Mouse (Mus musculus) MEL (cell line): ENCODE measurements at regions not wholly inside any gene's neighbourhood (a gene's known extent, or its start where the extent isn't known, plus 50 kb on each side); places are given as distances from the start of the nearest gene placed in this dataset.

Experiments used
- DNase-seq: peaks from one replicate; pipeline ENCODE4 v3.0.0; 2011; ENCODE audit warnings: low read depth, low spot score
- H3K27ac ChIP-seq: 2 replicates; pipeline ENCODE4 v1.5.1; 2012; ENCODE audit warnings: low read depth, mild to moderate bottlenecking, control low read depth, low read length, moderate library complexity; ENCODE audit not compliant: control insufficient read depth
- H3K27me3 ChIP-seq, 2 experiments: fragments of 150-350 bp in 1 of 2; sonication (generic) in 1 of 2; 2 replicates each; pipeline ENCODE4 v1.6.1; 2012; ENCODE audit warnings: low read length in 2 of 2, mild to moderate bottlenecking in 2 of 2, improper control_type of control experiment in 1 of 2, moderate library complexity in 1 of 2; ENCODE audit not compliant: insufficient read depth in 2 of 2, control insufficient read depth in 1 of 2
- H3K36me3 ChIP-seq, 2 experiments: 2 replicates each; pipeline ENCODE4 v1.6.1; 2012 to 2014; ENCODE audit warnings: low read length in 2 of 2, improper control_type of control experiment in 1 of 2, inconsistent platforms in 1 of 2, mild to moderate bottlenecking in 1 of 2; ENCODE audit not compliant: insufficient read depth in 2 of 2, control insufficient read depth in 1 of 2
- H3K4me1 ChIP-seq, 2 experiments: fragments of 150-350 bp in 1 of 2; sonication (generic) in 1 of 2; 2 replicates each; pipeline ENCODE4 v1.6.1; 2012; ENCODE audit warnings: low read length in 2 of 2, improper control_type of control experiment in 1 of 2, mild to moderate bottlenecking in 1 of 2; ENCODE audit not compliant: insufficient read depth in 2 of 2, control insufficient read depth in 1 of 2
- H3K4me3 ChIP-seq, 2 experiments: fragments of 150-350 bp in 1 of 2; sonication (generic) in 1 of 2; 2 replicates each; pipeline ENCODE4 v1.5.1; 2012; ENCODE audit warnings: low read depth in 2 of 2, low read length in 2 of 2, mild to moderate bottlenecking in 2 of 2, moderate library complexity in 2 of 2, control low read depth in 1 of 2, improper control_type of control experiment in 1 of 2; ENCODE audit not compliant: control insufficient read depth in 1 of 2, insufficient read depth in 1 of 2
- H3K79me2 ChIP-seq: 2 replicates; pipeline ENCODE4 v1.6.1; 2012; ENCODE audit warnings: mild to moderate bottlenecking, low read length, moderate library complexity; ENCODE audit not compliant: control insufficient read depth, poor library complexity, insufficient read depth
- H3K9ac ChIP-seq: 2 replicates; pipeline ENCODE4 v1.6.1; 2012; ENCODE audit warnings: low read depth, mild to moderate bottlenecking, control low read depth, low read length, moderate library complexity; ENCODE audit not compliant: control insufficient read depth, poor library complexity, severe bottlenecking
- H3K9me3 ChIP-seq: fragments of 150-350 bp; sonication (generic); replicated peaks from 2 replicates; pipeline ENCODE4 v1.6.1; 2012; ENCODE audit warnings: mild to moderate bottlenecking, low read length, improper control_type of control experiment, moderate library complexity; ENCODE audit not compliant: insufficient read depth
- BHLHE40 ChIP-seq: IDR thresholded peaks from 2 replicates; pipeline ENCODE4 v1.6.1; 2012; ENCODE audit warnings: low read depth, mild to moderate bottlenecking, inconsistent platforms, low read length, improper control_type of control experiment, borderline replicate concordance
- CHD1 ChIP-seq: IDR thresholded peaks from 2 replicates; pipeline ENCODE4 v1.6.1; 2012; ENCODE audit warnings: low read depth, mild to moderate bottlenecking, inconsistent platforms, low read length, improper control_type of control experiment
- CHD2 ChIP-seq: IDR thresholded peaks from 2 replicates; pipeline ENCODE4 v1.6.1; 2011; ENCODE audit warnings: low read length, improper control_type of control experiment
- E2F4 ChIP-seq: IDR thresholded peaks from 2 replicates; pipeline ENCODE4 v1.6.1; 2011; ENCODE audit warnings: low read depth, low read length, improper control_type of control experiment, borderline replicate concordance
- EP300 ChIP-seq, 2 experiments: IDR thresholded peaks; 2 replicates each; pipeline ENCODE4 v1.6.1; 2011; ENCODE audit warnings: improper control_type of control experiment in 2 of 2, low read length in 2 of 2, low read depth in 1 of 2, mild to moderate bottlenecking in 1 of 2
- ETS1 ChIP-seq: IDR thresholded peaks from 2 replicates; pipeline ENCODE4 v1.6.1; 2012; ENCODE audit warnings: low read depth, mild to moderate bottlenecking, inconsistent platforms, low read length, improper control_type of control experiment, moderate library complexity
- GABPA ChIP-seq: IDR thresholded peaks from 2 replicates; pipeline ENCODE4 v1.6.1; 2012; ENCODE audit warnings: low read depth, mild to moderate bottlenecking, inconsistent platforms, low read length, improper control_type of control experiment, moderate library complexity
- HCFC1 ChIP-seq: IDR thresholded peaks from 2 replicates; pipeline ENCODE4 v1.6.1; 2012; ENCODE audit warnings: low read depth, mild to moderate bottlenecking, inconsistent platforms, low read length, improper control_type of control experiment, moderate library complexity
- JUND ChIP-seq: IDR thresholded peaks from 2 replicates; pipeline ENCODE4 v1.6.1; 2011; ENCODE audit warnings: low read depth, mild to moderate bottlenecking, improper control_type of control experiment, low read length
- KAT2A ChIP-seq: conservative IDR thresholded peaks from 2 replicates; pipeline ENCODE4 v1.6.1; 2012; ENCODE audit warnings: low read depth, low read length, improper control_type of control experiment, inconsistent platforms
- MAFK ChIP-seq: IDR thresholded peaks from 2 replicates; pipeline ENCODE4 v1.6.1; 2011; ENCODE audit warnings: low read depth, mild to moderate bottlenecking, low read length, improper control_type of control experiment, borderline replicate concordance
- MAX ChIP-seq: IDR thresholded peaks from 2 replicates; pipeline ENCODE4 v1.6.1; 2011; ENCODE audit warnings: low read length, improper control_type of control experiment
- MAZ ChIP-seq: IDR thresholded peaks from 2 replicates; pipeline ENCODE4 v1.6.1; 2012; ENCODE audit warnings: low read depth, mild to moderate bottlenecking, inconsistent platforms, low read length, improper control_type of control experiment
- MXI1 ChIP-seq: IDR thresholded peaks from 2 replicates; pipeline ENCODE4 v1.6.1; 2011; ENCODE audit warnings: mild to moderate bottlenecking, low read depth, low read length, improper control_type of control experiment
- MYB ChIP-seq: IDR thresholded peaks from 2 replicates; pipeline ENCODE4 v1.6.1; 2011; ENCODE audit warnings: mild to moderate bottlenecking, low read depth, low read length, improper control_type of control experiment
- NELFE ChIP-seq: IDR thresholded peaks from 2 replicates; pipeline ENCODE4 v1.6.1; 2011; ENCODE audit warnings: low read depth, low read length, improper control_type of control experiment
- NRF1 ChIP-seq: IDR thresholded peaks from 2 replicates; pipeline ENCODE4 v1.6.1; 2014; ENCODE audit warnings: low read depth, mild to moderate bottlenecking, inconsistent platforms, low read length, improper control_type of control experiment, moderate library complexity; ENCODE audit not compliant: poor library complexity, insufficient read depth, severe bottlenecking
- POLR2A ChIP-seq, 2 experiments: IDR thresholded peaks; 2 replicates each; pipeline ENCODE4 v1.6.1; 2011 to 2012; ENCODE audit warnings: low read length in 2 of 2, mild to moderate bottlenecking in 2 of 2, control low read depth in 1 of 2, improper control_type of control experiment in 1 of 2, low read depth in 1 of 2, moderate library complexity in 1 of 2; ENCODE audit not compliant: control insufficient read depth in 1 of 2, insufficient read depth in 1 of 2, poor library complexity in 1 of 2
- POLR2AphosphoS2 ChIP-seq: IDR thresholded peaks from 2 replicates; pipeline ENCODE4 v1.6.1; 2011; ENCODE audit warnings: low read length, improper control_type of control experiment
- POLR2AphosphoS5 ChIP-seq: IDR thresholded peaks from 2 replicates; pipeline ENCODE4 v1.6.1; 2012; ENCODE audit warnings: low read depth, borderline replicate concordance, mild to moderate bottlenecking, inconsistent platforms, low read length, moderate library complexity, mixed read lengths
- RAD21 ChIP-seq: IDR thresholded peaks from 2 replicates; pipeline ENCODE4 v1.6.1; 2011; ENCODE audit warnings: mild to moderate bottlenecking, low read depth, low read length, improper control_type of control experiment
- RCOR1 ChIP-seq: IDR thresholded peaks from 2 replicates; pipeline ENCODE4 v1.6.1; 2012; ENCODE audit warnings: low read depth, mild to moderate bottlenecking, inconsistent platforms, low read length, improper control_type of control experiment
- SIN3A ChIP-seq: IDR thresholded peaks from 2 replicates; pipeline ENCODE4 v1.6.1; 2012; ENCODE audit warnings: low read length, improper control_type of control experiment, inconsistent platforms
- SMC3 ChIP-seq: IDR thresholded peaks from 2 replicates; pipeline ENCODE4 v1.6.1; 2011; ENCODE audit warnings: low read depth, low read length, improper control_type of control experiment
- TBP ChIP-seq: IDR thresholded peaks from 2 replicates; pipeline ENCODE4 v1.8.0; 2011; ENCODE audit warnings: low read depth, low read length, improper control_type of control experiment
- UBTF ChIP-seq: IDR thresholded peaks from 2 replicates; pipeline ENCODE4 v1.6.1; 2012; ENCODE audit warnings: low read depth, mild to moderate bottlenecking, inconsistent platforms, low read length, improper control_type of control experiment, moderate library complexity, borderline replicate concordance; ENCODE audit not compliant: insufficient read depth
- USF1 ChIP-seq: IDR thresholded peaks from 2 replicates; pipeline ENCODE4 v1.6.1; 2014; ENCODE audit warnings: low read depth, mild to moderate bottlenecking, inconsistent platforms, low read length, improper control_type of control experiment, moderate library complexity
- USF2 ChIP-seq, 2 experiments: IDR thresholded peaks; 2 replicates each; pipeline ENCODE4 v1.6.1; 2011 to 2012; ENCODE audit warnings: improper control_type of control experiment in 2 of 2, low read length in 2 of 2, borderline replicate concordance in 1 of 2, inconsistent platforms in 1 of 2, low read depth in 1 of 2, mild to moderate bottlenecking in 1 of 2; ENCODE audit not compliant: insufficient read depth in 1 of 2
- ZKSCAN1 ChIP-seq: IDR thresholded peaks from 2 replicates; pipeline ENCODE4 v1.6.1; 2012; ENCODE audit warnings: low read depth, mild to moderate bottlenecking, inconsistent platforms, low read length, improper control_type of control experiment, moderate library complexity
- ZMIZ1 ChIP-seq: IDR thresholded peaks from 2 replicates; pipeline ENCODE4 v1.6.1; 2012; ENCODE audit warnings: low read depth, mild to moderate bottlenecking, inconsistent platforms, low read length, improper control_type of control experiment, moderate library complexity
- ZNF384 ChIP-seq: IDR thresholded peaks from 2 replicates; pipeline ENCODE4 v1.6.1; 2012; ENCODE audit warnings: low read depth, mild to moderate bottlenecking, inconsistent platforms, low read length, improper control_type of control experiment

- no peaks in the 10 kb centered on the region for H3K79me2 ChIP-seq
- no peak overlapping the region for H3K27ac ChIP-seq
- TF ChIP-seq ETS1 (no peak), E2F4 (no peak), MXI1 (no peak), CHD1 (no peak), MAFK (no peak), JUND (no peak), SIN3A (no peak), CHD2 (no peak), UBTF (no peak), POLR2A (IDR thresholded peaks at IDR 0.05; ENCODE audit: control insufficient read depth in 1 of 2, insufficient read depth in 1 of 2, low read depth in 1 of 2, low read length in 2 of 2, poor library complexity in 1 of 2) (no peak), ZMIZ1 (no peak), TBP (no peak), ZKSCAN1 (no peak), MAZ (no peak), HCFC1 (no peak), MAX (no peak), KAT2A (no peak), MYB (no peak), NELFE (no peak), ZNF384 (no peak)
- H3K4me3 ChIP-seq = no peak overlapping the region
- no peak for DNase-seq
- H3K27me3 ChIP-seq = 0 out of 4 replicates have a peak, but pooled peaks cover 0 to 2% of the 10 kb centered on the region in 2 experiments
- H3K9me3 ChIP-seq = no peaks in the 10 kb centered on the region
- H3K36me3 ChIP-seq = no peaks in the 10 kb centered on the region
- no peaks in the 10 kb centered on the region for H3K4me1 ChIP-seq
- H3K9ac ChIP-seq = no peak overlapping the region
These were observed 57.0 kb downstream of the Rps29 start for GRCm38 (mm10) chr12:69101965-69102364.

DNA sequence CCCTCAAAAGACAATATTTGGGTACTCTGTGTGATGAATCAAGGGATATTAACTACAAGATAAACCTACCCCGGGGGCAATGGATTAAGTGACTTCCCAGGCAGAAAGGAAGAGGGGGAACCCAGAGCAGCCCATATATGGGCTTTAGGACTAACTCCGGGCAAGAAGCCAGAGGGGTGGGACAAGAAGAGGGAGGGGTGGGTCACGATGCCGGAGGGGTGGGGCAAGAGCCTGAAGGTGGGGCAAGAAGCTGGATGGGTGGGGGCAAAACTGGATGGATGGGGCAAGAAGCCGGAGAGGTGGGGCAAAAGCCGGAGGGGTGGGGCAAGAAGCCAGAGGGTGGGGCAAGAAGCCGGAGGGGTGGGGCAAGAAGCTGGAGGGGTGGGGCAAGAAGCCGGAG lies 64.1 kb downstream of the Rps29 start:
- no peaks in the 10 kb centered on the region for H3K36me3 ChIP-seq
- no peaks in the 10 kb centered on the region for H3K4me1 ChIP-seq
- no peak overlapping the region for H3K4me3 ChIP-seq
- no peaks in the 10 kb centered on the region for H3K79me2 ChIP-seq
- H3K27ac ChIP-seq = no peak overlapping the region
- TF ChIP-seq BHLHE40 (no peak), RCOR1 (no peak), POLR2AphosphoS5 (no peak), UBTF (no peak), USF2 (IDR thresholded peaks at IDR 0.05; ENCODE audit: borderline replicate concordance in 1 of 2, insufficient read depth in 1 of 2, low read depth in 1 of 2, low read length in 2 of 2) (no peak), MAX (no peak), MYB (no peak), RAD21 (no peak), USF1 (no peak), GABPA (no peak), ETS1 (no peak), NRF1 (no peak), SMC3 (no peak), MXI1 (no peak), POLR2AphosphoS2 (no peak), EP300 (IDR thresholded peaks at IDR 0.05; ENCODE audit: low read depth in 1 of 2, low read length in 2 of 2) (no peak)
- H3K9ac ChIP-seq = no peak overlapping the region
- H3K27me3 ChIP-seq = no peaks in the 10 kb centered on the region
- DNase-seq = no peak
- no peaks in the 10 kb centered on the region for H3K9me3 ChIP-seq
